Mouse (Mus musculus): ENCODE measurements around the gene Gm44973.

DNA sequence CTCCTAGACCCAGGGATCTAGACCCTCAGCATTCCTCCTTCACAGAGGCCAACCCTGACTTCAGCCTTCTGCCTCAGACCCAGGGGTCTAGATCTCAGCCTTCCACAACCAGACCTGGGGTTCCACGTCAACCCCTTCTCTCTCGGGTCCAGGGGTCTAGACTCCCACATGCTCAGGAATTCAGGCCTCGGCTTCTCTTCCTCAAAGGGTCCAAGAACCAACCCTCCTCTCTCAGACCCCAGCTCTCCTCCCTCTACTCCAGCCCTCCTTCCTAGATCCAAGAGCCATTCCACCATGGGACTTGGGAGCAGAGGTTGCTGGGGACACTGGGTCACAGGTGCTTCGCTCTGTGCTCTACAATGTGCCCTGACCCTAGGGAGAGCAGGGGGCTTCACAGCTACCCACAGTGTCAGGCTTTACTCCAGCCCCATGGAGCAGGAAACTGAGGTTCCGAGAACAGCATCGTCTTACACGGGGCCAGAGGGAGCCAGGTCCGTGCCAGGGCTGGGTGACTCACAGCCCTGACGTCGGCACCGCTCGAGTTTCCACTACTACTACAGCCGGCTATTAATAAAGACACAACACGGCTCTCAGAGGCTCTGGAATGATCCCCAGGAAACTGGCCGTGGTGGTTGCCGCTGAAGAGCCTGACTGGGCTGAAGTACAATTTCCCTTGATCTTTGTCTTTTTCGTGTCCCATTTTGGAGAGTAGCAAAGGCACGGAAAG is 42.8 kb upstream of the Gm44973 start:
- no peak for TF ChIP-seq CTCF (IDR thresholded peaks at IDR 0.05; ENCODE audit: low read depth, low read length)
- no peak for TF ChIP-seq POLR2AphosphoS5 (IDR thresholded peaks at IDR 0.05; ENCODE audit: insufficient replicate concordance, low read depth, low read length)
- no peak for TF ChIP-seq GATA2 (IDR thresholded peaks at IDR 0.05; ENCODE audit: borderline replicate concordance, low read depth, low read length)

Measured in G1E (cell line).